Mouse (Mus musculus) fat pad, adult 2 months (tissue): ENCODE results near the gene P2ry12.

ENCODE experiments used
- DNase-seq: peaks from one replicate; pipeline ENCODE4 v3.0.0-alpha.2; 2011; ENCODE audit warnings: low read depth, low spot score; ENCODE audit errors: extremely low read depth

P2ry12 gene

DNA sequence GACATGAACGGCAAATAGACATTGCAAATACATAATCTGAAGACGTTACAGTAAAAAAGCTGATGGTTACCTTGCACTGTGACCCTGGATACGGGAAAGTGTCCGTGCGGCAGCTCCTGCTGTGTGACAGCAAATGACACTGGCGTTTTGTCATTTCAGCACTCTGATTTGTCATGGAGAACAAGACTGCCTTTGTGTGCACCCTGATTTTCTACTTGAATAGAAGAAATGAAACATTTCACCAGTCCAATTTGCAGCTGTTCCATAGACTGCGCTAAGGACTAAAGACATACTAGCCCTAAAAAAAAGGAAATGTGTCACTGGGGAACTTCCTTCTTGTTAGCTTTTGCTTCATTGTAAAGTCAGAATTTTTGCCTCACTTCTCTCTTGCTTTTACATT, at the start of gene P2ry12:
Gene P2ry12 (minus strand): TSS at position 168 of the 400 bp plus-strand sequence.
- no peak for DNase-seq

DNA sequence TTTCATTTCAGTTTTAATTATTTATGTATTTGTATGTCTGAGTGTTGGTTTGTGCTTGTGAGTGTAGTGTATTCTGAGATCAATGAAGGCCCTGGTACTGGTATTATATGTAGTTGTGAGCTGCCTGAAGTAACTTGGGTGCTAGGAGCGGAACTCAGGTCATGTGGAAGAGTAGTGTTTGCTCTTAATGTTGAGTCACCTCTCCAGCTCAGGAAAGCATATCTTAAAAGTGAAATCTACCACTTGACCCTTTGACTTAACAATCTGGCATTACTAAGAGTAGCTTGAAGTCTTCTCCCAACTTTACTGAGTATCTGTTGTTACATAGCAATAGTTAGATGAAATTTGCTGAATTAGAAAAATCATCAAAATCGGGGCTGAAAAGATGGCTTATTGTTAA, 42.8 kb upstream of the P2ry12 start:
- no peak for DNase-seq

DNA sequence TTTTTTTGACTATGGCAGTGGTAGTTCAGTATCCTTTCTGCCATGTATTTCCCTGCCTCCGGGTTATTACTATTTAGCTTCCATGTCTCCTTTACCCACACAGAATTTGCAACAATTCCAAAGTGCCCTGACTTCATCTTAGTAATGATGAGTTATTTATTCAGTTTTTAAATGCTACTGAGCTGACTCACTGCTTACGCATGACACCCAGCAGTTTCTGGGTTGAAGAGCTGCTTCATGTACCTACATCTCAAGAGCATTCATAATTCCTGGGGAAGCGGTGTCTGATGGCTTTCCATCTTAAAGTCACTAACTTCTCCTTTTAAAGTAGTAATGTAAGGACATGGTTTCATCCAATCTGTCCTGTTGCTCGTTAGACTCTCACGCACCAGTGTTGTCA, 42.3 kb upstream of the P2ry12 start:
- DNase-seq, result no peak

DNA sequence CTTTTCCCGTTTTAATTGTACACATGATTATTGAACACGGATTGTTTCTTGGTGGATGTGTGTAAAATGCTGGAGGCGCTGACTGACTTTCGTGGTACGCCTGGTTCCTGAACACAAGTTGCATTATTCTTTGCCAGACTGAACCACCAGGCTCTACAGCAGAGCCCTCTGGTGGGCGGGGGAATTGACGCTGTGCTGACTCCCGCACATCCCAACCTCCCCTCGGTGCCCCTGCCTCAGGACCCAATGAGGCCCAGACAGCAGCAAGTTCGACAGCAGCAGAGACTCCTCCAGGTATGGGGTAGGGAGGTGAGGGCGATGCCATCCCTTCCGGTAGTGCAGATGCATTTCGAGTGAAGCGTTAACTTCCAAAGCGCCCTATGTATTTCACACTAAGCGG, 35.0 kb upstream of the P2ry12 start:
- DNase-seq, result no peak

DNA sequence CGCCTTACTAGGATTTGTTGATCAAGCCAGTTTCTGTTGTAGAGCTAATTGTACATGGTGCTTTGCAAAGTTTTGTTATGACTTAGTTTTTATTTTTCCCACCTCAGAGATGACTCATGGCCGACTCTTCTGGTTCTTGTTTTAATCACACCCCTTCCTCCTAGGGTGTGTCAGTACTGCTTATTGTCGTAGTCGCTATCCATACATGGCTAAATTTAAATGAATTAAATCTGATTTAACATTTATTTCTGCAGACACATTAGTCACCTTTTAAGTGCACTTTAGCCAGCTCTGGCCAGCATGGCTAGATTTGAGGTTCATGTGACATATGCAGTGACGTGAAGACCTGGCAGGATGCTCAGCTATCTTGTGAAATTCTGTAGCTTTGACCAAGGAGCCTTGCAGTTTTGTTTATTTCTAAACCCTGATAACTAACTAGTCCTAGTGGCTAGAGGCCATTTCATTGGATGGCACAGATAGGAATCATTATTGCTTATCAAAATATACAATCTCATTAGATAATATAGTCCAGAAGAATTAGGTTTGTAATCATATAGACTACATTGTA, 34.0 kb upstream of the P2ry12 start:
- no peak for DNase-seq

DNA sequence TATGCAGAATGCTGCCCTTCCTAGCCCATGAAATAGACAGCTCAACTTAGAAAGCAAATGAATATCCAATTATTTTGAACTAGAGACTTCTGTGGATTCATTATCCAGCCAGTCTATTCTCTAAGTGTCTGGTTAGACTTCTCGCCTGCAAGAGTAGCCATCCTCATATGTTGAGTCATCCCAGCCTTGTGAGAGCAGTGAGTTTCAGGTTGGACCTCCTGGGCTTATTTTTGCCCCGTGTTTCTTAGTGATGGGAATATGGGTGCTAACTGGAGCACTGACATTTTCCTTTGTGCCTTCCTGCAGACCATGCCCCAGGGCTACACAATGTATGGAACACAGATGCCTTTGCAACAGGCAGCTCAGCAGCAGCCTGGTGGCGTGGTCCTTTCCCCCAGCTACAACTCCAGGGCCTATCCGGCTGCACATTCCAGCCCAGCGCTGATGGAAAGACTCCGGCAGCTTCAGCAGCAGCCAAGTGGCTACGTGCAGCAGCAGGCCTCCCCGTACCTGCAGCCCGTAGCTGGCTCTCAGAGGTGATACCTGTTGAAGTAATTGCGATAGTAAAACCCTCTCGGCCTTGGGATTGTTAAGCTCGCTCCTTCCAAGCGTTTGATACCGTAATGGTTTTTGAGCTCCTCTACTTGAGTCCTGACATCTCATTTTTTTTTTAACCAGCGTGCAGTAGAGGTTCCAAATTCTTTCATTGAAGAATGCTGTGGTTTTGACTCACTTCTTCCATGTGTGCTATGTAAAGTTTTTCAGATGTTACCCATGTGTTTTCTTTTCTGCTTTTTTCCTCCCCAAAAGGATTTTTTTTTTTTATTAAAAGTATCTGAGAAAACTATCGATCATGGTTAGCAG, 33.3 kb upstream of the P2ry12 start:
- DNase-seq, result no peak

DNA sequence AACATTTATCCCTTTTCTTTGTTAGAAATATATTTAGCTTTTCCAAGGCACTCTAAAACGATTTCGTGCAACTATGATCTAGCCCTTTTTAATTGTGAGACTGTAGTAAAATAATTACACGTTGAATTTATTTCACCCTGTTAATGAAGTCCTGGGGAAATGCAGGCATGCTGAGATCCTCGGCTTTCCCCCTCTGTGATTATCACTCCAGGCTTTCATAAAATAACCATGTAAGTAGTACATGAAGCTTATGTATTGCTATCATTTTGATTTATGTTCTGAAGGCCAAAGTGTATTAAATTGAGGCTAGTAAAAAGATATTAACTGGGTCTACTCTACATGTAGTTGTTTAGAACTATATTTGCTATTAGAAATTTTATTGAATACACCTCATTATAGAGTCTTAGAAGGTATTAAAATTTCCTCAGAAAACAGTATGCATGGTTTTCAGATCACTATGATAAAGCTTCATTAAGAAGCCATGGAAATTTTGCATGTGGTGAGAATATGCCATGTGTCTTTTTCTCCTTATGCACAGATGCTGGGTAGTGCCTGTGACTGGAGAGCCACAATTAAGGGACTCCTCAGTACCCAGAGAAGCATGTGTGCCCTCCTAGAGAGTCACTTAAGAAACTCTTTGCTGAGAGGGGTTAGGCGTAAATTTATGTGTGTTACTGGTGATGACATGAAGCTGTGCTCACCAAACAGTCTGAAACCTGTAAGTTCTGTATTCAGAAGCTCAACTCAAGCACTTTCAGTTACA, 30.9 kb upstream of the P2ry12 start:
- no peak for DNase-seq

DNA sequence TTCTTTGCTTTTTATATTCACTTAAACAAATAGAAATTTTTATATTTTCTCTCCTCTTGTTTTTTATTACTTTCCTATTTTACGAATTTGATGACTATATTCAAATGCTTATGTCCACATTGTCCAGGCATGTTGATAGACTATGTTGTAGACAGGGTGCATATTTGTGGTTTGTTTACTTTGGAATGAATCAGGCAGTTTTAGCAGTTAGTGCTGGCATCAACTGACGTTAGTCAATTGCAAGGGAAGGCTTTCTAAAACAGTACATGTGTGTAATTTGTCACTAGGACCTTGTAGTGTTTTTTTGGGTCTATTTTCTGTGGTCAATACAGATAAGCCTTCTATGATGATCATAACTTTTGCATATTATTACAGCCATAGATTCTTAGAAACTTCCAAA, 27.9 kb upstream of the P2ry12 start:
- DNase-seq, result peak; percentile 47

DNA sequence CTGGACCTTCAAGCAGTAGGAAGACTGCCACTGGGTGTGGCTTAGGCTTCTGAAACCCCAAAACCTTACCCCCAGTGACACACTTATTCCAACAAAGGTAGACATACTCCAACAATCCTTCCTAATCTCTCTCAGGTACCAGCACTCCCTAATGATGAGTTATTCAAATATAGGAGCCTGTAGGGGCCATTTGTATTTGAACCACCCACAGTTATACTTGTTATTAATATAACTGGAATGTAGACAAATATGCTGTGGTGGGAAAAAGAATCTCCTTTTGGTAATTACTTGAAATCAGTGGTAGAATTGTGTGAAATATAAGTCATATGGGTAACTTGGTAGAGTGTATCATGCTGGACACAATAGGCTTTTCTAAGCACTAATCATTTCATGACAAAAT, 15.9 kb upstream of the P2ry12 start:
- DNase-seq, result no peak

DNA sequence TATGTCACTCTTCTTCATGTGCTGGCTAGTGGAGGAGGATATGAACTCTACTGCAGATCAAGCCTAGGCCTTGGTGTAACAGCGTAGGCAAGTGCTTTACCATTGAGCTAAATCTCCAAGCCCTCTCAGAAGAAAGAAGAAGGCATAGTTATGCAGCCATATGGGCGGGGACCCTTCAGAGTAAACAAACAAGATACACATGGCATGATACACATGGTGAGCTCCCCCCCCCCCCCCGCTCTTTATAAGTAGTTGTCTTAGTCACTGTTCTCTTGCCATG, 15.5 kb upstream of the P2ry12 start:
- no peak for DNase-seq

DNA sequence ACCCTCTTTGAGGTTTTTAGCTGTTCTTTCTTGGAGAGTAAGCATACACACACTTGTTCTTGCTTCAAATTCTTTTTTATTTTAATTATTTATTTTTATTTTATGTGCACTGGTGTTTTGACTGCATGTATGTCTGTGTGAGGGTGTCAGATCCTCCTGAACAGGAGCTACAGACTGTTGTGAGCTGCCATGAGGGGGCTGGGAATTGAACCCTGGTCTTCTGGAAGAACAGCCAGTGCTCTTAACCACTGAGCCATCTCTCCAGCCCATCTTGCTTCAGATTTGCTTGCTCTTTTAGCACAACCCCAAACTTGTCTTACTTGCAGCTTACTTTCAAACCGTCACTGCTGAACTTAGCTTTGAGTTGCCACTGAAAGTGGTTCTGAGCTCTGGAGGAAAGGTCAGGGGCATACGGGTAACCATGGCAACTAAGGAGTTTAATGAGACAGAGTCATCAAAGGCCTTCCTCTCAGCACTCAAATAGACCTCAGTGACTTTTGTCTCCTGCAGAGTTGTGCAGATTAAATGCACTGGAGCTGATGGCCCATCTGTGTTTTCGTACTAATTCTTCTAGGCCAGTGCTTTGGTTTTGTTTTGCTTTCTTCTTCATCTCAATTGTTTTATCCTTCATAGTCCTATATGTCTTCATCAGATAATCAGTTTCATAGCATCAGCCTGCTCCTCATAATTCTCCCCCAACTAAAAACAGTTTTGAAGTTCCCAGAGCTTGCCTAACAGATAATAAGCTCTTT, 15.0 kb upstream of the P2ry12 start:
- DNase-seq, result no peak

DNA sequence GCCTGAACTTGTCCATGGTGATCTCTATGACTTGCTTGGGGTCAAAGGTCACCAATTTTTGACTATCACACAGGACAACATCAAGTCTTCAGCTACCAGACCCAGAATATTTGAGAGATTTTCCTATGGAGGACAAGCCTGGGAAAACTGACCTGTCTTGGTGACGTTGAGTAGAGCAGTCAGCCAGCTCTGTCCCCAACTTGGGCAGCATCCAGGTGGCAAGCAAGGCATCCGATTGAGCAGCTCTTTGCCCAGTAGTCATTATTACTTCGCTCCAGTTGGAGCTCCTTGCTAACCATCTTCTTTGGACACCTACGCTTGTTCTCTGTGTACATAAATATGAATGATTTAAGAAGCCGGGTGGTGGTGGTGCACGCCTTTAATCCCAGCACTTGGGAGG, 8.1 kb upstream of the P2ry12 start:
- DNase-seq, result no peak

DNA sequence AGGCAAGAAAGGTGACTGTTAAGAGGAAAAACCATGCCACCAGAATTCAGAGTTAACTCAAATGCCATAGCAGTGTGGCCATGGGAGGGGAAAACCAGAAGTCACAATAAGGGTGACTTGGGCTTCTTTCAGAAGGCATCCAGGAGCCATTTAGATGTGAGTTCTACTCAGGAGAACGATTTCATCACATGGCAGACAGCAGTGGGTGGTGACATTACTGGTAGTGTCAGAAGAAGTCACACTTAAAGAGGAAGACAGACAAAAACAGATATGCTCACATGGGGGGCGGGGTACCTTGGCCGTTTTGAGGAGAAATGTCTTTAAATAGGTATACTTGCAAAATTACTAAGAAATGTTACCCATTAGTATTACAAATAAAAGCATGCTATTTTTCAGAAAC, 1.3 kb upstream of the P2ry12 start:
- DNase-seq, result no peak

DNA sequence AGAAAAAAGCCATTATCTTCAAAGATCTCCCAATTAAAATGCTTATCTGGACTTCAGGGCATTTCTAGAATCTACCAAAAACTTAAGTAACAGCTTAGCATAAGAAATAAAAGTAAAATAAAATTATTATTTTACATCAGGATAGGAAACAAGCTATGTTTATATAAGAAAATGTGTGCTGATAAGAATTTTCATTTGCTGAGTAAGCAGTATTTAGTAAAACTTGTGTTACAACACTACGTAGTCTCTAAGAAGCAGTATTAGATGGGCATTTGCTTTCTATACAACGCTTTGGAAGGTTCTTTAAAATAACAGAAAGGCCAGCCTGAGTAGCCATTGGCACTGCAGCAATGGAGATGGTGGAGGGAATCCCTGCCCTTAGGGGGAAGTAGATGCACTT, 746 bp upstream of the P2ry12 start:
- no peak for DNase-seq

DNA sequence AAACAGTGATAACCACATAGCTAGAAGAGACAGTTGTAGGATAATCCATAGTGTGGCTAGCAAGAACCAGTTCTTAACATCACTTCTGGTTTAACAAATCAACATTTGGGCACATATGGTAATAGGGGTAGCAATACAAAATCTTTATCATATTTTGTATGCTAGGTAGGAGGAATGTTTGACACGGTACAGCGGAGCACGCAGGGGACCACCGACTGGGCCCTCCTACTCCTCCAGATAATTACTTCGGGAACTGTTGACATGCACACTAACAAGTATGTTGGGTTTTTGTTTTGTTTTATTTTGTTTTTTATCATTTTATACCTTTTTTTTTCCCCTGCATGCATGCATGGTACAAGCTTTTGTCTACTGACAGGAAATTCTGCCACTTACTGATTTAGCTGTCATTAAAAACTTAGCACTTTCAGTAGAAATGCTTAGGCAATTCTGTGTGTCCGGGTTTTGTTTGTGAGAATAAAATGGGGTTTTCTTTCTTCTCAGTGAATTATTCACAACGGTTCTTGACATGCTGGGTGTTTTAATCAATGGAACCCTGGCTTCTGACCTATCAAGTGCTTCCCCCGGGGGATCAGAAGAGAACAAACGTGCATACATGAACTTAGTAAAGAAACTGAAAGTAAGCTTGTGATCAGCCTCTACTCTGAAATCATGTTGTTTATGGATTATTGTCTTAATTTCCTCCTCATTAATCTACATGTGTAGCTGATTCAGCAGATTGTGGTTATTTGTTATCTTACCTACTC, 780 bp downstream of the P2ry12 start:
- no peak for DNase-seq

DNA sequence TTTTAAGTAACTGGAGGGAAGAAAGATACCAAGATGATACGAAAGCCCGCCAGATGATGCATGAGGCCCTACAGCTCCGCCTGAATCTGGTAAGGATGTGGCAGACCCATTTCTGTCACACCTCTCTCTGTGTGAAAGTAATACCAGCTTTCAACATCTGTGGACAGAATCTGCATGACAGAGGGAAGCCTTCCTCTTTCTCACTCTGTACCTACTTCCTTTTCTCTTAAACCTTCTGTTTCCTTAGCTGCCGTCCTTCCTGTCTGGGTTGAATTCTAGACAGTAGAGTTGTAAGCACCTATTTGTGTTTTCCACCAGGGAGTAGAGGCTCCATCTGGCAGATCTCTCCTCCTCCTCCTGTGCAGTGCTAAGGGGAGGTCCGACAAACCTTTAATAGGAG, 1.9 kb downstream of the P2ry12 start:
- no peak for DNase-seq

DNA sequence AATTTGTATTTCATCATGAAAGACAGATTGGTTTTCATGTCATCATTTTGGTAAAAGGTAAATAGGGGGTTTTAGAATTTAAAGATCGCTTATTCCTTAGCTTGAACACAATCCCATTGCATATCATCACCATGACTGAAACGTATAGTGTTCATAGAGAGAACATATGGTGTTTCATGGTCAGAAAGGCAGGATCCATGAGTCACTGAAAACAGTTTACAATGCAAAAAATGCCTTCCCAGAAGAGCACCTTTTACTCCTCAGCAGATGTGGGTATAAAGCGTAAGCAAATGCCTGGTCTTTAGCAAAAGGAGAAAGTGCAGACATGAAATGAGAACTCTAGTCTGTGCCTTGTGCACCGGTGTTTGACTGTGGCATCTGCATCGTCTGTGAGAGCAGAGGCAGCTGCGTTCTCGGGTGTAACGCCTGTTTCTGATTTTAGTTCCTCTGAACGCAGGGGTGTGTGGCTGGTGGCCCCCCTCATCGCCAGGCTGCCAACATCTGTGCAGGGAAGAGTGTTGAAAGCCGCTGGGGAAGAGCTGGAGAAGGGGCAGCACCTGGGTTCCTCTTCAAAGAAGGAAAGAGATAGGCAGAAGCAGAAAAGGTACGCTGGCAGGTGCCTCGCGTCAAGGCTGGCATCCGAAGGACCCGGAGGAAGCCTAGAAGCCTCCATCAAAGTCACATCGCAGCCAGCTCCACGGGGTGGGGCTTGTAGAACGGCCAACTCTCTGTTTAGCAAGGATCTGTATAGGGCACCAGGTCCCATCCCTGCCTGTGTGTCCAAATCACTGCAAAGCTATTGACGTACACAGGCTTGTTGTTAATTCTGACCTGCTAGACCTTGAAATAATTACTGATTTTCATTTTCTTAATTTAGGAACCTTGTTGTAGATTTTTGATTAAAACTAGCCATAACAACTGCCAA, 4.7 kb downstream of the P2ry12 start:
- no peak for DNase-seq

DNA sequence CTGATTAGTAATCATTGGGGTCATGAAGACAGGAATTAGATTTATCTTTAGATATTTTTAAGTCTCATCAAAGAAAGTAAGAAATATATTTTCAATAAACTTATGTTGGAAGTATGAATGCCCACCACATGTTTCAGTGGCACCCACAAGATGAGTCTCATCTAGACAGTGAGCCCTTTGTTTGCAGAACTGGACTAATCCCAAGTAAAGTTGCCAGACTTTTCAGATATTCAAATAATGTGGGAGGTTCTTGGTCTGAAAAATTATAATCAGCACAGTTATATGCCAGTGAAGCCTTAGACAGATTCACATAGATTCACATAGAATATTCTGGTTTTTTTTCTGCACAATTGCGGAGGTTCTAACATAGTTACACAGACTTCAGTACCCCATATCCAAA, 12.2 kb downstream of the P2ry12 start:
- no peak for DNase-seq

DNA sequence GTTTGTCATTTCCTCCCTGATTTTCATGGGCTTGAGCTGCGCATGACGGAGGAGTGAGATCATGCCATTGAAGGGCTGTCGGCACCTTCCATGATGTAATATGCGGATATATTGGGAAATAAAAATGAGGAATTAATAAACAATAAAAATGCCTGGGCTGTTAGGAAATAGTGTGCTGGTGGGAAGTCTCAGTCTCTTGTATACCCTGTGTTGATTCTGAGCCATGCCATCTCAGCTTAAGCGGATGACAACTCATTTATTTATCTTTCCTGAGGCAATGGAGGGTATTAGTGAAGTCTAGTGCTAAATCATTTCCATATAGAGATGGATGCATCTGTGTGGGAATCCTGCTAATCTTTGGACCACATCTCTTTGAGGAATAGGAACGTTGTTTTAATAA, 14.6 kb downstream of the P2ry12 start:
- peak; percentile 64 for DNase-seq

DNA sequence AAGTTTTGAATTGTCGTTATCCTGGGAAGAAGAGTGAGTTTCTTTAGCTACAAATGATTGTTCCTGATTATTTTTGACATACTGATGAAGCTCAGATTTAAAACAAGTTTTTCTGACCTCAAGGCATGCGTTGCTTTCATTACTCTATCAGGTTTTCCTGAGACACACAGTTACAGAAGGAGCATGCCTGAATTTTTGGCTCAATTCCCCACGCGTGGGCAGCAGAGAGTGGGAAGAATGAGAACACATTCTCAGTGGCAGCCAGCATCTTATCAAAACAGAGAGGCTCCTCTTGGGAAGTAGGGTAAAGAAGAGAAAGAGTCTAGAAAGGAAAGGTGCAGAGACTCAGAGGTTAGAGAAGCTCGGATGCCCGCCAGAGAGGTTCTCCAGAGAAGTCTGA, 19.3 kb downstream of the P2ry12 start:
- peak; percentile 55 for DNase-seq
